Mouse (Mus musculus) myocyte (in vitro differentiated cells): ENCODE measurements around the gene Cgref1.

Experiments used
- MAX ChIP-seq: IDR thresholded peaks from one replicate; pipeline ENCODE4 v1.6.1; 2011; ENCODE audit warnings: low read depth, mild to moderate bottlenecking, control low read depth
- POLR2A ChIP-seq: IDR thresholded peaks from one replicate; pipeline ENCODE4 v1.6.1; 2011; ENCODE audit warnings: low read depth, mild to moderate bottlenecking, control low read depth, moderate library complexity; ENCODE audit not compliant: insufficient read length
- POLR2AphosphoS2 ChIP-seq: IDR thresholded peaks from one replicate; pipeline ENCODE4 v1.6.1; 2011; ENCODE audit warnings: low read depth, control low read depth; ENCODE audit not compliant: insufficient read length
- USF1 ChIP-seq: IDR thresholded peaks from one replicate; pipeline ENCODE4 v1.6.1; 2011; ENCODE audit warnings: low read depth, mild to moderate bottlenecking, control low read depth, moderate library complexity

DNA sequence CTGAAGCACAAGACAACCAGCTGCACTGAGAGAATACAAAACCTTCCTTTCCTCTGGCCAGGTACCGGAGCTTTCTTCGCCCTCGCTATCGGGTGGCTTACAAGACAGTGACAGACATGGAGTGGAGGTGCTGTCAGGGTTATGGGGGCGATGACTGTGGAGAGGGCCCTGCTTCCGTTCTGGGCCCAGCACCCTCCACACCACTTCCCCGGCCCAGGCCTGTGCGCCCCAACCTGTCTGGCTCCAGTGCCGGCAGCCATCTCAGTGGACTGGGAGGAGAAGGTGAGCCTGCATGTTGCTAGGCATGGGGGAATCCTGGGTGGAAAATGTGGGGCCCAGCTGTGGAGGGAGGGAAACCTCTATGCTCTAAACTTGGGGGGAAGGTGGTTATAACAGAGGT is 29.9 kb downstream of the Cgref1 start:
- TF ChIP-seq POLR2A: no peak
- no peak for TF ChIP-seq MAX
- no peak for TF ChIP-seq USF1
- TF ChIP-seq POLR2AphosphoS2: no peak
